Mouse (Mus musculus) neural tube, embryonic 15.5 days (tissue): ENCODE measurements around the gene Mrpl58. TPM values are rescaled to one million over a fixed set of nuclear protein-coding genes. Genes with fewer than 3 reads are reported as not detected.

ENCODE experiments used
- ATAC-seq: fragments of 200-750 bp; cut with Nextera tagmentation; 2 replicates; pipeline ENCODE4 v1.8.0; 2017; ENCODE audit warnings: mild to moderate bottlenecking, moderate TSS enrichment, moderate library complexity; ENCODE audit not compliant: low FRiP score
- H3K27ac ChIP-seq: fragments of 300-500 bp; sonication (generic); replicated peaks from 2 replicates; pipeline ENCODE4 v1.5.1; 2015; ENCODE audit warnings: mild to moderate bottlenecking, inconsistent platforms
- H3K27me3 ChIP-seq: fragments of 300-500 bp; sonication (generic); replicated peaks from 2 replicates; pipeline ENCODE4 v1.6.1; 2015; ENCODE audit warnings: inconsistent platforms
- H3K36me3 ChIP-seq: fragments of 300-500 bp; sonication (generic); 2 replicates; pipeline ENCODE4 v1.6.1; 2015; ENCODE audit warnings: inconsistent platforms
- H3K4me1 ChIP-seq: fragments of 300-500 bp; sonication (generic); 2 replicates; pipeline ENCODE4 v1.6.1; 2015; ENCODE audit warnings: inconsistent platforms
- H3K4me2 ChIP-seq: fragments of 300-500 bp; sonication (generic); 2 replicates; pipeline ENCODE4 v1.6.1; 2015; ENCODE audit warnings: inconsistent platforms, mild to moderate bottlenecking, moderate library complexity
- H3K4me3 ChIP-seq: fragments of 300-500 bp; sonication (generic); replicated peaks from 2 replicates; pipeline ENCODE4 v1.5.1; 2015; ENCODE audit warnings: mild to moderate bottlenecking, inconsistent platforms
- H3K9ac ChIP-seq: fragments of 300-500 bp; sonication (generic); replicated peaks from 2 replicates; pipeline ENCODE4 v1.6.1; 2015; ENCODE audit warnings: mild to moderate bottlenecking, inconsistent platforms
- H3K9me3 ChIP-seq: fragments of 300-500 bp; sonication (generic); replicated peaks from 2 replicates; pipeline ENCODE4 v1.6.1; 2016; ENCODE audit warnings: inconsistent platforms
- WGBS: fragments of 180-500 bp; shearing (Covaris S2); methylation state at CpG from one replicate; pipeline ENCODE4 v1.1.7; 2015; ENCODE audit warnings: mixed read lengths; 5-methylcytosine and 5-hydroxymethylcytosine counted together
- polyA plus RNA-seq: library from polyadenylated mRNA; unstranded; fragments of >200 nt; fragmentation: Nextera tagmentation; extraction: Ambion mirVana; gene quantifications from 2 replicates; pipeline ENCODE4 v1.2.1, GENCODE M21; 2015

Gene Mrpl58
- polyA plus RNA-seq, 1 experiment from 2014 or later: 175 TPM

- H3K27ac ChIP-seq: no peak overlapping the region
- H3K9me3 ChIP-seq: no peaks in the 10 kb centered on the region
- no peak overlapping the region for H3K4me3 ChIP-seq
- 72% methylated on average over 1 of the region's 1 CpGs for WGBS
- H3K36me3 ChIP-seq: no peaks in the 10 kb centered on the region
- H3K27me3 ChIP-seq: peaks cover 21% of the 10 kb centered on the region
- no peak for ATAC-seq
- H3K9ac ChIP-seq: no peak overlapping the region
- peaks cover 20% of the 10 kb centered on the region for H3K4me1 ChIP-seq
- no peak overlapping the region for H3K4me2 ChIP-seq
Observed at GRCm38 (mm10) chr11:115372015-115372414, 31.5 kb upstream of the Mrpl58 start.

- H3K36me3 ChIP-seq: no peaks in the 10 kb centered on the region
- H3K4me2 ChIP-seq: no peak overlapping the region
- H3K27ac ChIP-seq: no peak overlapping the region
- H3K9me3 ChIP-seq: no peaks in the 10 kb centered on the region
- H3K27me3 ChIP-seq: peaks cover 21% of the 10 kb centered on the region
- no peak overlapping the region for H3K9ac ChIP-seq
- ATAC-seq: no peak
- no peak overlapping the region for H3K4me3 ChIP-seq
- H3K4me1 ChIP-seq: peaks cover 18% of the 10 kb centered on the region
- 51% methylated on average over 2 of the region's 2 CpGs for WGBS
Observed at GRCm38 (mm10) chr11:115372737-115373136, 30.8 kb upstream of the Mrpl58 start.

GRCm38 (mm10) chr11:115373805-115374694 is 29.5 kb upstream of the Mrpl58 start:
- Histone ChIP-seq H3K27ac (peak overlapping the region; percentile 78), H3K27me3 (peaks cover 21% of the 10 kb centered on the region), H3K4me1 (peaks cover 17% of the 10 kb centered on the region), H3K4me2 (peak overlapping the region; percentile 83), H3K9ac (peak overlapping the region; percentile 59), H3K4me3 (peak overlapping the region; percentile 47), H3K9me3 (no peaks in the 10 kb centered on the region), H3K36me3 (no peaks in the 10 kb centered on the region)
- ATAC-seq: peak; percentile 79
- 1% methylated on average over 30 of the region's 30 CpGs for WGBS

GRCm38 (mm10) chr11:115374695-115375425 is 28.7 kb upstream of the Mrpl58 start:
- Histone ChIP-seq H3K27ac (peak overlapping the region; percentile 78), H3K9ac (peak overlapping the region; percentile 59), H3K4me2 (peak overlapping the region; percentile 83), H3K36me3 (no peaks in the 10 kb centered on the region), H3K9me3 (no peaks in the 10 kb centered on the region), H3K27me3 (peaks cover 18% of the 10 kb centered on the region), H3K4me1 (peaks cover 17% of the 10 kb centered on the region), H3K4me3 (peak overlapping the region; percentile 47)
- 68% methylated on average over 12 of the region's 12 CpGs for WGBS
- no peak for ATAC-seq

- peaks cover 22% of the 10 kb centered on the region for H3K4me1 ChIP-seq
- H3K4me3 ChIP-seq: no peak overlapping the region
- H3K9ac ChIP-seq: no peak overlapping the region
- H3K27ac ChIP-seq: no peak overlapping the region
- H3K27me3 ChIP-seq: peaks cover 18% of the 10 kb centered on the region
- no peak for ATAC-seq
- H3K4me2 ChIP-seq: no peak overlapping the region
- 61% methylated on average over 7 of the region's 7 CpGs for WGBS
- no peaks in the 10 kb centered on the region for H3K9me3 ChIP-seq
- no peaks in the 10 kb centered on the region for H3K36me3 ChIP-seq
Observed at GRCm38 (mm10) chr11:115376722-115377121, 26.8 kb upstream of the Mrpl58 start.

GRCm38 (mm10) chr11:115377254-115377653 is 26.3 kb upstream of the Mrpl58 start:
- H3K4me3 ChIP-seq: no peak overlapping the region
- H3K4me2 ChIP-seq: no peak overlapping the region
- peaks cover 22% of the 10 kb centered on the region for H3K4me1 ChIP-seq
- H3K27me3 ChIP-seq: peaks cover 18% of the 10 kb centered on the region
- WGBS: 88% methylated on average over 4 of the region's 4 CpGs
- H3K9ac ChIP-seq: no peak overlapping the region
- H3K9me3 ChIP-seq: no peaks in the 10 kb centered on the region
- ATAC-seq: no peak
- H3K27ac ChIP-seq: no peak overlapping the region
- H3K36me3 ChIP-seq: no peaks in the 10 kb centered on the region

GRCm38 (mm10) chr11:115377854-115378253 is 25.7 kb upstream of the Mrpl58 start:
- Histone ChIP-seq H3K36me3 (no peaks in the 10 kb centered on the region), H3K4me3 (no peak overlapping the region), H3K27ac (no peak overlapping the region), H3K9ac (no peak overlapping the region), H3K9me3 (no peaks in the 10 kb centered on the region), H3K4me2 (no peak overlapping the region), H3K27me3 (peaks cover 18% of the 10 kb centered on the region), H3K4me1 (peaks cover 27% of the 10 kb centered on the region)
- 90% methylated on average over 7 of the region's 7 CpGs for whole genome bisulfite sequencing
- ATAC-seq: no peak

GRCm38 (mm10) chr11:115381276-115381675 is 22.3 kb upstream of the Mrpl58 start:
- H3K4me3 ChIP-seq: peak overlapping the region; percentile 72
- no peaks in the 10 kb centered on the region for H3K9me3 ChIP-seq
- peaks cover 40% of the 10 kb centered on the region for H3K4me1 ChIP-seq
- 0 out of 2 replicates have a peak, but pooled peaks cover 3% of the 10 kb centered on the region for H3K27me3 ChIP-seq
- no peaks in the 10 kb centered on the region for H3K36me3 ChIP-seq
- 17% methylated on average over 9 of the region's 9 CpGs for WGBS
- no peak overlapping the region for H3K9ac ChIP-seq
- peak overlapping the region; percentile 88 for H3K4me2 ChIP-seq
- 0 out of 2 replicates have a peak overlapping the region, but pooled peaks have one; percentile 10 for H3K27ac ChIP-seq
- ATAC-seq: no peak

- peak within 1 kb of the TSS; percentile 88 for H3K4me2 ChIP-seq
- peak; percentile 90 for ATAC-seq
- H3K4me1 ChIP-seq: peaks cover 45% of the 10 kb centered on the region
- no peaks in the 10 kb centered on the region for H3K27me3 ChIP-seq
- H3K36me3 ChIP-seq: no peaks in the 10 kb centered on the region
- under 1% methylated on average over 73 of the region's 76 CpGs for WGBS
- H3K9me3 ChIP-seq: no peaks in the 10 kb centered on the region
- H3K27ac ChIP-seq: peak within 1 kb of the TSS; percentile 95
- H3K9ac ChIP-seq: peak within 1 kb of the TSS; percentile 90
- H3K4me3 ChIP-seq: peak within 1 kb of the TSS; percentile 72
Observed at GRCm38 (mm10) chr11:115381743-115382539, 21.6 kb upstream of the Mrpl58 start, which contains the start of gene Cdr2l. TSS of gene Cdr2l (plus strand) at chr11:115381916.

- H3K4me2 ChIP-seq: peak overlapping the region; percentile 88
- H3K9ac ChIP-seq: peak overlapping the region; percentile 90
- H3K4me1 ChIP-seq: peaks cover 49% of the 10 kb centered on the region
- peak overlapping the region; percentile 95 for H3K27ac ChIP-seq
- WGBS: 12% methylated on average over 5 of the region's 5 CpGs
- no peaks in the 10 kb centered on the region for H3K36me3 ChIP-seq
- no peaks in the 10 kb centered on the region for H3K27me3 ChIP-seq
- ATAC-seq: no peak
- no peaks in the 10 kb centered on the region for H3K9me3 ChIP-seq
- H3K4me3 ChIP-seq: peak overlapping the region; percentile 72
Observed at GRCm38 (mm10) chr11:115382891-115383290, 20.7 kb upstream of the Mrpl58 start.
